Mouse (Mus musculus) liver, postnatal 0 days (tissue): Measurements from ENCODE around the gene Unkl.
"Not testable (repeated sequence)": the region's sequence is repeated elsewhere in the genome, so short reads cannot be mapped to it uniquely, and the experiment has no call there.

Experiments
- CTCF ChIP-seq: sonication (generic); IDR thresholded peaks from 2 replicates; pipeline ENCODE4 v1.5.1; 2016; ENCODE audit warnings: antibody characterized with exemption, low read depth
- EP300 ChIP-seq: IDR thresholded peaks from 2 replicates; pipeline ENCODE4 v1.6.1; 2016; ENCODE audit warnings: antibody characterized with exemption, low read depth, mild to moderate bottlenecking

GRCm38 (mm10) chr17:25231621-25232020 is 43.4 kb downstream of the Unkl start:
- TF ChIP-seq CTCF, EP300: not testable (repeated sequence)
